Mouse (Mus musculus) urinary bladder, postnatal 10 days (tissue): ENCODE measurements around the gene Zcrb1.

Experiments
- DNase-seq: peaks from one replicate; pipeline ENCODE4 v3.0.0; 2022; ENCODE audit warnings: low spot score

Zcrb1 gene

DNA sequence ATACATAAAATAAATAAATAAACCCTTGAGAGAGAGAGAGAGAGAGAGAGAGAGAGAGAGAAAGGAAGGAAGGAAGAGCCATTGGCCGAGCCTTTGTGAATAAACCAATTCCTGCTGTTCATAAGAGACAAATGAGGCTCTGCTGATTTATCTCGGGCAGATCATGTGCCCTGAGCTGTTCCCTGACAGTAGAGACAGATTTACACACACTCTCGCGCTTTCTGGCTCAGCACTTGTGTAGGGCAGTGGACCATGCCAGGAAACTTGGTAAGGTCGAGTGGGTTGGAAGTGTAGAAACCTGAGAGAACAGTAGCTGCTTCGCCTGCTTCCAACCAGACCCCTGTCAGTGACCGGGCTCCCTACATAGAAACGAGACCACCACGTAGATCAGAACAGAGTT, 29.6 kb downstream of the Zcrb1 start:
- no peak for DNase-seq

DNA sequence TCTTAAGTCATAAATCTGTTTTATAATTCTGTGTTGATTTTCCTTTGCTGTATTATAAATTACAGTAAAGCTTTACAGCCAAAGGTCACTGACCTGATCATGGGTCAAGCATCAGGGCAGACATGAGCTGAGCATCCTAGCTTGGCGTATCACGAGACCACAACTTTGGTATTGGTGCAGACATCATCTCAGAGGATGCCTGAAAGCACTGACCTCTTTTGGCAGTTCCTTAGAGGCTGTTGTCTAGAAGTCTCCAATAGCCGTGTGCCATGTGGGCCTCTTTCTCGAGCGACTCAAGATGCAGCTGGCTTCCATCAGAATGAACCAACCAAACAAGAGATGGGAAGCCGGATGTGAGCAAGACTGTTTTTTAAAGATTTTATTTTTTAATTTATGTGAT, 32.6 kb downstream of the Zcrb1 start:
- no peak for DNase-seq

DNA sequence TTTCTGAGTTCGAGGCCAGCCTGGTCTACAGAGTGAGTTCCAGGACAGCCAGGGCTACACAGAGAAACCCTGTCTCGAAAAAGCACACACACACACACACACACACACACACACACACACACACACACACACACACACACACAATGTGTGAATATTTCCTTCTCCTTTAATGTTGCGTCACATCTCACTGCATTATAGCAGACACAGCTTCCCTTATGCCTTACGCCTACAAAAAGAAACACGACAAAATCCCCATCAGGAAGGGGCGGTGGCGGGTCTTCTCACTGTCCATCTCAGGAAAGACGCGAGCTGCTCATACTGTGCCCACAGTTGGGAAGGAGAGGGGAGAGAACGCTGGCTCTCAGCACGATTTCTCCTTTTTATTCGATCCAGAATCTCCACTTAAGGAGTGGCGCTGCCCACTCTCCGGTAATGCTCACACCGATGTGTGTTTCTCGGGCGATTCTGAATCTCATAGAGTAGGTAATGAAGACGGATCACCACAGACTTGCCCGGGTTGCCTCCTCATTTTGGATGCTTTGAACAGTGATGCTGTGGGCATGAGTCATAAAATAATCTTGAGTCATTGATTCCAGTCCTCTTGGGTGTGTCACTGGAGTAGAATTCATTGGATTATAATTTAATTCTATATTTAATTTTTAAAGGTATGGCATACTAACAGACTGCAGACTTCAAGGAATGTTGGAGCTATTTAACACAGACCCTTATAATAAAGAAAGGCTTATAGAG, 39.6 kb downstream of the Zcrb1 start:
- no peak for DNase-seq

DNA sequence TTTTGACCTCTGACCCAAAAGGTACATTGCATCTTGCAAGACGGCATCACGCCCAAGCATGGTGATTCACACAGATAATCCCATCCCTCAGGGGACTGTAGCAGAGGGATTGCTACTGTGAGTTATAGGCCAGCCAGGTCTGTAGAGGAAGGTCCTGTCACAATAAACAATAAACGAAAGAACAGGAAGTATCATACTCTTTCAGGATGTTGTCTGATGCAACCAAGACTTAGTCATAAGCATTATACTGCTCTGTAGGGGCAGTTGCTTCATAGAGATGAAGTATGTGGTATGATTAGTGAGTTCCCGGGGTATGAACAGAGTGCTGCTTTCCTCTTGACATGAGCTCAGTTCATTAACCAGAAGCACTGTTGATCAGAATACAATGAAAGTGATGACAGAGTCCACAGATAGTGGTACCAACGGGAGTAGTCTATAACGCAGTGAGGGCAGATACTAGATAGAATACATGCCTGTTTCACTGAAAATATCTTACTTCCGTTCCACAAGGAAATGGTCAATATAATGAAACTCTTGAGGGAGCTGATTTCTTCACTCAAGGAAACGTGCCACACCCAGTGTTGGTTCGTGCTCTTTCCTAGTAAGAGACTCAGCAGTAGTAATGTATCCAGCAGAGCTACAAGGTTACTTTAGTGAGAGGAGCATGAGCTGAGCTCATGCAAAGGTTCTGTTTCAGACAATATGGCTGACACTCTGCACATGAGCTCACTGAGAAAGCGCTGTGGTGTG, 57.3 kb downstream of the Zcrb1 start:
- DNase-seq: no peak

DNA sequence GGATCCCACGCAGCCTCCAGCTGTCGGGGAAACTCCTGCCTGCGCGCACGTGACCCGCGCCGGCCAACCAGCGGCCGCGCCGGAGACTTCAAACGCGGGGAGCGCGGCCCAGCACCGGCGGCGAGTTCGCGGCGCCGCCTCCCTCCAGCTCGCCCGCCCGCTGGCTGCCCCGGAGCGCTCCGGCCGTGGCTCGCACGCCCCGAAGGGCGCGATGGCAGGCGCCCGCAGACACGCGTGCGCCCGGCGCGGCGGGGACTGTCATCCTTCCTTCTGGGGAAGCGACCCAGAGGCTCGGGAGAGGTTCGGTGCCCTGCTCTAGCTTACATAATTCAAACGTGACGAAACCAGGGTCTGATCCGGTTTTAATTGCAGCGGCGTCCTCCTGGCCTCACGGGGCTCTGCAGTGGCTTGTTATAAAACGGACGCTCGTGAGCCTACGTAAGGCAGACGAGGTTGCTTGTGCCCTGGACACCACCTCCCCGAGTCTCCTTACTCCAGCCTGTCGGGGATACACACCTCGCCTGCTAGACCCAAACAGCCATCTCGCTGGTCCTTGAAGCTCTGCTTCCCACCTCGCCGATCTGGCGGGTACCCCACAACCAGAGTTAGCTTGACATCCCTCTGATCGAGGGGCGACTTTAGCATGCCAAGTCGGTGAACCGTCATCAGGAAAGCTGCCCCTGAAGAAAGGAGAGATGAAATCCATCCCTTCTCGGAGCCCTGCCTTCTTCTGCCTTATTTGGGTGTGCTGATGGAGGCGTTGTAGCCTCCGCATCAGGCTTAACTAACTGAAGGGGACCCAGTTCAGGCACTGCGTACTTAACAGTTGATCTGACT, 61.0 kb downstream of the Zcrb1 start, which contains the start of gene Yaf2:
Gene Yaf2 (minus strand): TSS at position 11 of the 837 bp plus-strand sequence.
- DNase-seq: peak; percentile 40

- no peak for DNase-seq
Observed at GRCm38 (mm10) chr15:93336658-93336924, 61.5 kb downstream of the Zcrb1 start.
